Mouse (Mus musculus) cerebellum, adult 2 months (tissue): Measurements from ENCODE around the gene Akr1b10. TPM values are rescaled to one million over a fixed set of nuclear protein-coding genes. Genes with fewer than 3 reads are reported as not detected.

ENCODE experiments used
- DNase-seq, 2 experiments: peaks; one replicate each; pipeline ENCODE4 v3.0.0; 2021
- H3K27ac ChIP-seq: fragments of 200-500 bp; 2 replicates; pipeline ENCODE4 v1.5.1; 2012; ENCODE audit warnings: low read length, control low read depth, inconsistent platforms; ENCODE audit not compliant: insufficient read depth
- H3K27me3 ChIP-seq: fragments of 200-500 bp; 2 replicates; pipeline ENCODE4 v1.6.1; 2012; ENCODE audit warnings: inconsistent platforms, mild to moderate bottlenecking, low read length, moderate library complexity; ENCODE audit not compliant: control insufficient read depth, insufficient read depth
- H3K4me1 ChIP-seq: fragments of 200-500 bp; 2 replicates; pipeline ENCODE4 v1.6.1; 2011; ENCODE audit warnings: low read length; ENCODE audit not compliant: control insufficient read depth, insufficient read depth
- H3K4me3 ChIP-seq: fragments of 200-500 bp; replicated peaks from 2 replicates; pipeline ENCODE3; 2011; ENCODE audit warnings: mild to moderate bottlenecking, low read depth, low read length, control low read depth; ENCODE audit not compliant: insufficient read depth
- CTCF ChIP-seq: fragments of 200-500 bp; IDR thresholded peaks from 2 replicates; pipeline ENCODE4 v1.5.1; 2011; ENCODE audit warnings: low read depth, mild to moderate bottlenecking, control low read depth, low read length, moderate library complexity, borderline replicate concordance; ENCODE audit not compliant: insufficient read depth
- POLR2A ChIP-seq: fragments of 200-500 bp; IDR thresholded peaks from 2 replicates; pipeline ENCODE4 v1.6.1; 2011; ENCODE audit warnings: low read length, control low read depth, borderline replicate concordance; ENCODE audit not compliant: insufficient read depth
- WGBS: fragments of 180-500 bp; shearing (Covaris S2); methylation state at CpG from one replicate; pipeline ENCODE4 v1.1.7; 2018; 5-methylcytosine and 5-hydroxymethylcytosine counted together
- polyA plus RNA-seq: library from polyadenylated mRNA; depleted of rRNA; stranded (reverse); fragments of >200 nt; gene quantifications from 2 replicates; pipeline ENCODE4 v1.2.3, GENCODE M21; 2012; rRNA removed

The Akr1b10 gene
- 38.4 and 45.4 TPM in 2 replicates for polyA plus RNA-seq

- Histone ChIP-seq H3K4me1 (no peaks in the 10 kb centered on the region), H3K27ac (no peak within 1 kb of the TSS), H3K4me3 (peak within 1 kb of the TSS; percentile 65), H3K27me3 (no peaks in the 10 kb centered on the region)
- peak; percentile 75 to 79 for DNase-seq
- TF ChIP-seq POLR2A (no peak), CTCF (no peak)
- 1% methylated on average over 17 of the region's 17 CpGs for WGBS
These were observed at the start of gene Akr1b10 for GRCm38 (mm10) chr6:34384110-34384661. Gene Akr1b10, plus strand, starts transcription at chr6:34384218.

- H3K4me1 ChIP-seq, result no peaks in the 10 kb centered on the region
- H3K4me3 ChIP-seq, result no peak overlapping the region
- H3K27ac ChIP-seq, result no peak overlapping the region
- no peak for DNase-seq
- WGBS, result 75% methylated on average over 5 of the region's 5 CpGs
- TF ChIP-seq CTCF (no peak), POLR2A (no peak)
- no peaks in the 10 kb centered on the region for H3K27me3 ChIP-seq
These were observed 49.3 kb upstream of the Akr1b10 start for GRCm38 (mm10) chr6:34334673-34335072.

DNA sequence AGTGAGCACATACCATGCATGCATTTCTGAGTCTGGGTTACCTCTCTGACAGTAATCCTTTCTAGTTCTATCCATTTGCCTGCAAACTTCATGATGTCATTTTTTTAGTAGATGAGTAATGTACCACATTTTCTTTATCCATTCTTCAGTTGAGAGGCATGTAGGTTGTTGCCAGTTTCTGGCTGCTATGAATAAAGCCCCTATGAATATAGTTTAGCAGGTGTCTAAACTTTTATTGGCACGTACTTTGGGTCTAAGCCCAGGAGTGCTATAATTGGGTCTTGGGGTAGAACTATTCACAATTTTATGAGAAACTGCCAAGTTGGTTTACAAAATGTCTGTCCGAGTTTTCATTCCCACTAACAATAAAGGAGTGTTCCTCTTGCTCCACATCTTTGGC lies 46.2 kb upstream of the Akr1b10 start:
- TF ChIP-seq POLR2A (no peak), CTCF (no peak)
- DNase-seq, result no peak
- H3K4me1 ChIP-seq, result no peaks in the 10 kb centered on the region
- H3K4me3 ChIP-seq, result no peak overlapping the region
- no peak overlapping the region for H3K27ac ChIP-seq
- 73% methylated on average over 2 of the region's 2 CpGs for WGBS
- H3K27me3 ChIP-seq, result no peaks in the 10 kb centered on the region

GRCm38 (mm10) chr6:34341991-34342390 lies 42.0 kb upstream of the Akr1b10 start:
- WGBS, result 80% methylated on average over 4 of the region's 4 CpGs
- no peaks in the 10 kb centered on the region for H3K4me1 ChIP-seq

GRCm38 (mm10) chr6:34342476-34342875 lies 41.5 kb upstream of the Akr1b10 start:
- no peak for DNase-seq
- no peaks in the 10 kb centered on the region for H3K4me1 ChIP-seq
- 95% methylated on average over 2 of the region's 2 CpGs for WGBS
- TF ChIP-seq CTCF (no peak), POLR2A (no peak)
- H3K27ac ChIP-seq, result no peak overlapping the region
- H3K27me3 ChIP-seq, result no peaks in the 10 kb centered on the region
- no peak overlapping the region for H3K4me3 ChIP-seq

More at GRCm38 (mm10) chr6:34341991-34342390, 42.0 kb upstream of the Akr1b10 start:
- TF ChIP-seq POLR2A (no peak), CTCF (no peak)
- Histone ChIP-seq H3K27ac (no peak overlapping the region), H3K4me3 (no peak overlapping the region), H3K27me3 (no peaks in the 10 kb centered on the region)
- DNase-seq, result no peak

DNA sequence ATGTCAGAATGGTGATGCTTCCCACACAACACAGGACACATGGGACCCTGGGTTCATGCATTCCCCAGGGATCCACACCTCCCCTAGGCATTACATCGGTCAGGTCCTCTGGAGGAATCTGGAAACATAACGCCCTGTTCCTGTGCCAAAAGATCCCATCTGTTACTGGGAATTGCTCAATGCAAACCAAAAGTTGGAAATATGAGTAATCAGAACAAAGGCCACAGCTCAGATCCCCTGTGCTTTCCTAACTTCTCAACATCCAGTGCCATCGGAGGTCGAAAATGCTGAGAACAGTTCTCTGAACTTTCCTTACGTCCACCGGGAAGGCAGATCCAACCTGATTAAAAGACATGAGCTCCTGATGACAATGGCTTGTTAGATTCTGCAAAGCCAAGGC lies 40.6 kb upstream of the Akr1b10 start:
- TF ChIP-seq POLR2A, result no peak
- no peak for TF ChIP-seq CTCF
- WGBS, result 59% methylated on average over 6 of the region's 6 CpGs
- no peaks in the 10 kb centered on the region for H3K4me1 ChIP-seq
- H3K27ac ChIP-seq, result no peak overlapping the region
- H3K27me3 ChIP-seq, result no peaks in the 10 kb centered on the region
- DNase-seq, result no peak
- H3K4me3 ChIP-seq, result no peak overlapping the region

DNA sequence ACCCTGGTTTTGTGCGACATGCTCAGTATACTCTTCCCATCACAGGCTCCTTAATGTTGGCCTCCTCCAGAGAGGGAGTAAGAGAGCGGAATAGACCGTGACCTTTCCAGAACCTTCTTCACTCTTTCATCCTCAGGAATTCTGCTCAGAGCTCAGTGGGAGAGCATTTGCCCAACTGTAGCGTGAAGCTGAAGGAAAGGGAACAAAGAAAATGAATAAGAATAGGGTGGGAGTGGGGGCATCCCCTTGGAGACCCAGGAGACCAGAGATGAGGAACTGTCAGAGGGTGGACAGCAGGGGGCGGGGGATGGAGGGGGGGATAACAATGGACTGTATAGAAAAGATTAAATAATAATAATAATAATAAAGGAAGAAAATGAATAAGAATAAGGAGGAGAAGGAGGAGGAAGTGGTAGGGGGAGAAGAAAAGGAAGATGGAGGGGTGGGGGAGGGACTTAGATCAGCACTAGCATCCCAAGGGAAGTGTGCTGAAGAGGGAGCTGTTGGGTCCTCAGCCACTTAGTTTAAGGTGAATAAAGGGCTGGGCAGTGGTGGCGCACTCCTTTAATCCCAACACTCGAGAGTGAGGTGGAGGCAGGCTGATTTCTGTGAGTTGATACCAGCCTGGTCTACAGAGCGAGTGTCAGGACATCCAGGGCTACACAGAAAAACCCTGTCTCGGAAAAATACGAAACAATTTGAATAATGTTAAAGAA lies 39.7 kb upstream of the Akr1b10 start:
- H3K4me1 ChIP-seq, result no peaks in the 10 kb centered on the region
- no peak overlapping the region for H3K4me3 ChIP-seq
- no peak for DNase-seq
- no peak overlapping the region for H3K27ac ChIP-seq
- H3K27me3 ChIP-seq, result no peaks in the 10 kb centered on the region
- TF ChIP-seq CTCF (no peak), POLR2A (no peak)
- WGBS, result 68% methylated on average over 10 of the region's 10 CpGs

DNA sequence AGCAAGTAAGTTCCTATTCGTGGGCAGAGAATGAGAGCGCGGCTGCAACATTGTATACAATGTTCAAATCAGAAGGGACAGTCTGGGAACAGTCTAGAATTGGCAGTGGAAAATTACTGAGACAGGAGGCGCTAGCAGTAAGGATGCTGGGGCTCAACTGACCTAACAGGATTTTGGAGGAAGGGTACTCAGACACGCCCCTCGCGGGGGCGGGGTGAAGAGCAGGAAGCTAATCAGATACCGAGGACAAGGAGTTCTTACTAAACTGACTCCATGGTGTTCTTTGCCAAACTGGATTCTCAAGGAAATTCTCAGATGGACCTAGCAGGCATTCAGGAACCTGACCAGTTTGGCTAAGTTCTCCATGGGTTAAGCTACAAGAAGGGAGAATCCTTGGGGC lies 39.1 kb upstream of the Akr1b10 start:
- no peak overlapping the region for H3K4me3 ChIP-seq
- no peak overlapping the region for H3K27ac ChIP-seq
- no peaks in the 10 kb centered on the region for H3K4me1 ChIP-seq
- DNase-seq, result no peak
- 29% methylated on average over 9 of the region's 9 CpGs for WGBS
- no peaks in the 10 kb centered on the region for H3K27me3 ChIP-seq
- TF ChIP-seq CTCF, result no peak
- TF ChIP-seq POLR2A, result no peak
